Mouse (Mus musculus) CH12.LX (cell line): ENCODE results near the gene Pla2r1. TPM values are rescaled to one million over a fixed set of nuclear protein-coding genes. Genes with fewer than 3 reads are reported as not detected.

Experiments
- DNase-seq: peaks from one replicate; pipeline ENCODE4 v3.0.0-alpha.2; 2013; ENCODE audit errors: extremely low read depth
- H3K27ac ChIP-seq: 2 replicates; pipeline ENCODE4 v1.5.1; 2012; ENCODE audit warnings: low read depth, mild to moderate bottlenecking, control low read depth, moderate library complexity; ENCODE audit not compliant: insufficient read depth
- H3K27me3 ChIP-seq: replicated peaks from 2 replicates; pipeline ENCODE3; 2012; ENCODE audit warnings: inconsistent platforms
- H3K36me3 ChIP-seq, 2 experiments: replicated peaks in 1 of 2; 2 replicates each; pipeline versions ENCODE3 to v1.6.1; 2012; ENCODE audit warnings: inconsistent platforms in 1 of 2, low read length in 1 of 2, mild to moderate bottlenecking in 1 of 2, mixed read lengths in 1 of 2, moderate library complexity in 1 of 2; ENCODE audit not compliant: control insufficient read depth in 1 of 2, insufficient read depth in 1 of 2
- H3K4me1 ChIP-seq, 2 experiments: 2 replicates each; pipeline ENCODE4 v1.6.1; 2012; ENCODE audit warnings: inconsistent platforms in 1 of 2, moderate library complexity in 1 of 2; ENCODE audit not compliant: insufficient read depth in 2 of 2, control insufficient read depth in 1 of 2
- H3K4me2 ChIP-seq: 2 replicates; pipeline ENCODE4 v1.6.1; 2012; ENCODE audit warnings: low read depth, mild to moderate bottlenecking, control low read depth; ENCODE audit not compliant: poor library complexity, insufficient read depth, severe bottlenecking
- H3K4me3 ChIP-seq, 3 experiments: fragments of 150-350 bp in 1 of 3; sonication (generic) in 1 of 3; replicated peaks in 1 of 3; 2 replicates each; pipeline versions ENCODE3 to v1.5.1; 2011 to 2012; ENCODE audit warnings: low read depth in 2 of 3, low read length in 2 of 3, mild to moderate bottlenecking in 2 of 3, moderate library complexity in 2 of 3, control low read depth in 1 of 3, improper control_type of control experiment in 1 of 3, inconsistent platforms in 1 of 3, mixed read lengths in 1 of 3; ENCODE audit not compliant: poor library complexity in 1 of 3
- H3K79me2 ChIP-seq: replicated peaks from 2 replicates; pipeline ENCODE4 v1.6.1; 2012; ENCODE audit warnings: mild to moderate bottlenecking, moderate library complexity; ENCODE audit not compliant: control insufficient read depth, poor library complexity, insufficient read depth, severe bottlenecking; ENCODE audit errors: extremely low read depth
- H3K9ac ChIP-seq: 2 replicates; pipeline ENCODE4 v1.6.1; 2012; ENCODE audit warnings: low read depth, mild to moderate bottlenecking, control low read depth, moderate library complexity; ENCODE audit not compliant: insufficient read depth
- H3K9me3 ChIP-seq: replicated peaks from 2 replicates; pipeline ENCODE3; 2012; ENCODE audit warnings: low read length, inconsistent platforms, mixed read lengths
- BHLHE40 ChIP-seq: IDR thresholded peaks from 2 replicates; pipeline ENCODE4 v1.6.1; 2011; ENCODE audit warnings: mild to moderate bottlenecking, low read depth, low read length, improper control_type of control experiment
- CHD1 ChIP-seq: IDR thresholded peaks from 2 replicates; pipeline ENCODE4 v1.6.1; 2012; ENCODE audit warnings: low read depth, low read length, improper control_type of control experiment, inconsistent platforms
- CHD2 ChIP-seq: IDR thresholded peaks from 2 replicates; pipeline ENCODE4 v1.6.1; 2011; ENCODE audit warnings: low read length, improper control_type of control experiment
- CTCF ChIP-seq, 2 experiments: IDR thresholded peaks in 1 of 2; conservative IDR thresholded peaks in 1 of 2; 2 replicates each; pipeline ENCODE4 v1.5.1; 2011 to 2012; ENCODE audit warnings: low read depth in 2 of 2, low read length in 2 of 2, improper control_type of control experiment in 1 of 2, inconsistent platforms in 1 of 2, mild to moderate bottlenecking in 1 of 2, moderate library complexity in 1 of 2
- E2F4 ChIP-seq: IDR thresholded peaks from 2 replicates; pipeline ENCODE4 v1.6.1; 2011; ENCODE audit warnings: low read depth, low read length, improper control_type of control experiment; ENCODE audit not compliant: insufficient replicate concordance
- EP300 ChIP-seq: IDR thresholded peaks from 2 replicates; pipeline ENCODE4 v1.6.1; 2011; ENCODE audit warnings: low read length, improper control_type of control experiment
- HCFC1 ChIP-seq: IDR thresholded peaks from 2 replicates; pipeline ENCODE4 v1.6.1; 2012; ENCODE audit warnings: low read depth, mild to moderate bottlenecking, inconsistent platforms, low read length, improper control_type of control experiment
- JUN ChIP-seq: IDR thresholded peaks from 2 replicates; pipeline ENCODE4 v1.6.1; 2011; ENCODE audit warnings: low read depth, mild to moderate bottlenecking, low read length, improper control_type of control experiment, moderate library complexity; ENCODE audit not compliant: insufficient read depth
- KAT2A ChIP-seq: IDR thresholded peaks from 2 replicates; pipeline ENCODE4 v1.6.1; 2012; ENCODE audit warnings: low read length, improper control_type of control experiment, inconsistent platforms; ENCODE audit not compliant: insufficient replicate concordance
- MAFK ChIP-seq: IDR thresholded peaks from 2 replicates; pipeline ENCODE4 v1.6.1; 2011; ENCODE audit warnings: low read length, improper control_type of control experiment; ENCODE audit not compliant: insufficient replicate concordance
- MAZ ChIP-seq: IDR thresholded peaks from 2 replicates; pipeline ENCODE4 v1.6.1; 2012; ENCODE audit warnings: low read depth, mild to moderate bottlenecking, inconsistent platforms, low read length, improper control_type of control experiment, moderate library complexity
- MEF2A ChIP-seq: IDR thresholded peaks from 2 replicates; pipeline ENCODE4 v1.6.1; 2014; ENCODE audit warnings: low read depth, mild to moderate bottlenecking, inconsistent platforms, low read length, improper control_type of control experiment, borderline replicate concordance
- MYC ChIP-seq: IDR thresholded peaks from 2 replicates; pipeline ENCODE4 v1.6.1; 2011; ENCODE audit warnings: low read depth, mild to moderate bottlenecking, improper control_type of control experiment, low read length
- NELFE ChIP-seq: IDR thresholded peaks from 2 replicates; pipeline ENCODE4 v1.6.1; 2011; ENCODE audit warnings: low read depth, low read length, improper control_type of control experiment
- PAX5 ChIP-seq: IDR thresholded peaks from 2 replicates; pipeline ENCODE4 v1.6.1; 2012; ENCODE audit warnings: low read length, inconsistent platforms, mixed read lengths
- POLR2A ChIP-seq: IDR thresholded peaks from 2 replicates; pipeline ENCODE4 v1.6.1; 2011; ENCODE audit warnings: low read depth, mild to moderate bottlenecking, improper control_type of control experiment, low read length
- RAD21 ChIP-seq: IDR thresholded peaks from 2 replicates; pipeline ENCODE4 v1.6.1; 2011; ENCODE audit warnings: low read depth, mild to moderate bottlenecking, low read length, improper control_type of control experiment, moderate library complexity
- RCOR1 ChIP-seq: conservative IDR thresholded peaks from 2 replicates; pipeline ENCODE4 v1.6.1; 2012; ENCODE audit warnings: low read depth, mild to moderate bottlenecking, inconsistent platforms, low read length, improper control_type of control experiment
- SIN3A ChIP-seq: IDR thresholded peaks from 2 replicates; pipeline ENCODE4 v1.6.1; 2012; ENCODE audit warnings: low read length, improper control_type of control experiment, inconsistent platforms
- SMC3 ChIP-seq: IDR thresholded peaks from 2 replicates; pipeline ENCODE4 v1.6.1; 2011; ENCODE audit warnings: low read depth, low read length, improper control_type of control experiment
- TBP ChIP-seq: conservative IDR thresholded peaks from 2 replicates; pipeline ENCODE4 v1.6.1; 2011; ENCODE audit warnings: low read depth, low read length, improper control_type of control experiment
- TCF12 ChIP-seq: IDR thresholded peaks from 2 replicates; pipeline ENCODE4 v1.6.1; 2014; ENCODE audit warnings: low read depth, mild to moderate bottlenecking, inconsistent platforms, low read length, improper control_type of control experiment
- UBTF ChIP-seq: IDR thresholded peaks from 2 replicates; pipeline ENCODE4 v1.6.1; 2012; ENCODE audit warnings: low read depth, mild to moderate bottlenecking, inconsistent platforms, low read length, improper control_type of control experiment, moderate library complexity
- USF1 ChIP-seq: IDR thresholded peaks from 2 replicates; pipeline ENCODE4 v1.6.1; 2014; ENCODE audit warnings: low read depth, mild to moderate bottlenecking, inconsistent platforms, low read length, improper control_type of control experiment
- USF2 ChIP-seq: conservative IDR thresholded peaks from 2 replicates; pipeline ENCODE4 v1.6.1; 2011; ENCODE audit warnings: low read depth, low read length, improper control_type of control experiment
- ZC3H11A ChIP-seq: IDR thresholded peaks from 2 replicates; pipeline ENCODE4 v1.6.1; 2012; ENCODE audit warnings: low read depth, mild to moderate bottlenecking, inconsistent platforms, low read length, improper control_type of control experiment
- ZKSCAN1 ChIP-seq: IDR thresholded peaks from 2 replicates; pipeline ENCODE4 v1.6.1; 2012; ENCODE audit warnings: low read depth, inconsistent platforms, low read length, improper control_type of control experiment, borderline replicate concordance
- ZMIZ1 ChIP-seq: IDR thresholded peaks from 2 replicates; pipeline ENCODE4 v1.6.1; 2012; ENCODE audit warnings: low read depth, mild to moderate bottlenecking, inconsistent platforms, low read length, improper control_type of control experiment
- dilution Hi-C: fragments of 300-500 bp; cut with MboI; formaldehyde crosslinking; loops from 2 replicates; pipeline ENCODE4 v1.14.3; 2020; ENCODE audit warnings: low sequenced_read_pairs; ENCODE audit not compliant: extremely low pct_unique_long_range_greater_than_20kb, extremely low pct_ligation_motif_present
- in situ Hi-C: fragments of 300-500 bp; cut with MboI; formaldehyde crosslinking; loops from 3 replicates; pipeline ENCODE4 v1.14.3; 2019; ENCODE audit warnings: low sequenced_read_pairs, low pct_ligation_motif_present, low pct_unique_long_range_greater_than_20kb, mixed read lengths
- polyA plus RNA-seq: library from polyadenylated mRNA; unstranded; fragments of >175 nt; gene quantifications from 2 replicates; pipeline ENCODE4 v1.2.1, GENCODE M21; 2012; ENCODE audit warnings: low read depth; ENCODE audit not compliant: insufficient read length
- total RNA-seq, 2 experiments: library from RNA; depleted of rRNA; stranded (reverse); fragments of 300-350 nt in 1 of 2; fragments of >200 nt in 1 of 2; gene quantifications; 2 replicates each; pipeline ENCODE4 v1.2.3; 2012 to 2014

The Pla2r1 gene
- total and polyA plus RNA-seq, 3 experiments = not detected

- TF ChIP-seq MYC = no peak
- TF ChIP-seq MAZ = no peak
- no peak for TF ChIP-seq MAFK
- no peak for TF ChIP-seq USF2
- TF ChIP-seq SMC3 = peak; percentile 21; the same call in 1 of the 2 replicates
- TF ChIP-seq NELFE = no peak
- no peak for TF ChIP-seq ZC3H11A
- TF ChIP-seq CHD2 = no peak
- TF ChIP-seq TCF12 = no peak
- no peak for TF ChIP-seq RCOR1
- no peak for TF ChIP-seq BHLHE40
- TF ChIP-seq CTCF (conservative IDR thresholded peaks at IDR 0.05 in 1 of 2, IDR thresholded peaks at IDR 0.05 in 1 of 2; ENCODE audit: low read depth in 2 of 2, low read length in 2 of 2) = peak in 1 of 2 experiments; percentile 44; a peak in 2 of 4 replicates
- TF ChIP-seq TBP = no peak
- no peak for TF ChIP-seq PAX5
- TF ChIP-seq UBTF = no peak
- TF ChIP-seq USF1 = no peak
- no peak for TF ChIP-seq JUN
- TF ChIP-seq RAD21 = peak; percentile 30
- TF ChIP-seq E2F4 = no peak
- no peak for TF ChIP-seq ZMIZ1
- no peak for TF ChIP-seq HCFC1
- no peak for TF ChIP-seq KAT2A
- TF ChIP-seq POLR2A = no peak
These were observed 109.8 kb downstream of the Pla2r1 start for GRCm38 (mm10) chr2:60443279-60443678.

GRCm38 (mm10) chr2:60441875-60442274 lies 111.2 kb downstream of the Pla2r1 start:
- H3K4me2 ChIP-seq = no peak overlapping the region
- peak; percentile 2 for DNase-seq
- dilution Hi-C loops (no loop called here), in situ Hi-C loops (loop anchor here (25.0 kb wide), 1 partner anchor 905 kb away; no protein-coding TSS in a partner anchor)
- no peak overlapping the region for H3K4me3 ChIP-seq
- no peak overlapping the region for H3K27ac ChIP-seq
- no peak for TF ChIP-seq ZKSCAN1
- TF ChIP-seq ZC3H11A = no peak
- TF ChIP-seq MEF2A = no peak
- no peak for TF ChIP-seq CHD1
- no peak for TF ChIP-seq RCOR1
- no peak for TF ChIP-seq EP300
- no peak for TF ChIP-seq TCF12
- no peak for TF ChIP-seq UBTF
- peak; percentile 64 for TF ChIP-seq RAD21
- no peak for TF ChIP-seq CHD2
- TF ChIP-seq SIN3A = no peak
- no peak for TF ChIP-seq MYC
- TF ChIP-seq CTCF (conservative IDR thresholded peaks at IDR 0.05 in 1 of 2, IDR thresholded peaks at IDR 0.05 in 1 of 2; ENCODE audit: low read depth in 2 of 2, low read length in 2 of 2) = peak in 1 of 2 experiments; percentile 53; a peak in 2 of 4 replicates
- TF ChIP-seq NELFE = no peak
- no peak for TF ChIP-seq TBP
- TF ChIP-seq USF2 = no peak
- peak; percentile 33; the same call in 1 of the 2 replicates for TF ChIP-seq SMC3
- no peak for TF ChIP-seq E2F4
- H3K9ac ChIP-seq = no peak overlapping the region
- no peaks in the 10 kb centered on the region for H3K36me3 ChIP-seq
- no peaks in the 10 kb centered on the region for H3K9me3 ChIP-seq
- no peaks in the 10 kb centered on the region for H3K4me1 ChIP-seq
- H3K79me2 ChIP-seq = no peaks in the 10 kb centered on the region
- H3K27me3 ChIP-seq = no peaks in the 10 kb centered on the region

More at GRCm38 (mm10) chr2:60443279-60443678, 109.8 kb downstream of the Pla2r1 start:
- Histone ChIP-seq H3K9me3 (no peaks in the 10 kb centered on the region), H3K27me3 (no peaks in the 10 kb centered on the region), H3K9ac (no peak overlapping the region), H3K27ac (no peak overlapping the region), H3K4me3 (no peak overlapping the region), H3K36me3 (no peaks in the 10 kb centered on the region), H3K4me2 (no peak overlapping the region), H3K79me2 (no peaks in the 10 kb centered on the region), H3K4me1 (no peaks in the 10 kb centered on the region)
- dilution Hi-C loops = no loop called here
- no peak for DNase-seq
- in situ Hi-C loops = loop anchor here (25.0 kb wide), 1 partner anchor 906 kb away; no protein-coding TSS in a partner anchor
